Mouse (Mus musculus) lung, postnatal 10 days (tissue): ENCODE results near the gene Crbn.

ENCODE experiments used
- DNase-seq: peaks from one replicate; pipeline ENCODE4 v3.0.0; 2021

Gene Crbn

DNA sequence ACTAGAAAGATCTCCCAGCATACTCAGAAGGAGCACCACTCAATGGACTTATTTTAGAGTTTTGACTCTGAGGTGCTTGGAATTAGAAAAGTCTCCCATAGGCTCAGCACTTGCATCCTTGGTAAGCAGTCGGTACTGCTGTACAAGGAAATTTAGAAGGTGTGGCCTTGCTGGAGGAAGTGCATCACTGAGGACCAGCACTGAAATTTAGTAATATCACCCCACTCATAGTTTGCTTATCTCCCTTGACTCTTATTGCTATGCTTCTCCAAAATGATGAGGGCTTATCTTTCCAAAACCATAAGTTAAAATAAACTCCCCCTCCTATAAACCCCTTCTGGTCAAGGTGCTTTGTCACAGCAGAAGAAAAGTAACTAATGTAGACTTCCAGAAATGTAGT, 38.4 kb downstream of the Crbn start:
- no peak for DNase-seq

DNA sequence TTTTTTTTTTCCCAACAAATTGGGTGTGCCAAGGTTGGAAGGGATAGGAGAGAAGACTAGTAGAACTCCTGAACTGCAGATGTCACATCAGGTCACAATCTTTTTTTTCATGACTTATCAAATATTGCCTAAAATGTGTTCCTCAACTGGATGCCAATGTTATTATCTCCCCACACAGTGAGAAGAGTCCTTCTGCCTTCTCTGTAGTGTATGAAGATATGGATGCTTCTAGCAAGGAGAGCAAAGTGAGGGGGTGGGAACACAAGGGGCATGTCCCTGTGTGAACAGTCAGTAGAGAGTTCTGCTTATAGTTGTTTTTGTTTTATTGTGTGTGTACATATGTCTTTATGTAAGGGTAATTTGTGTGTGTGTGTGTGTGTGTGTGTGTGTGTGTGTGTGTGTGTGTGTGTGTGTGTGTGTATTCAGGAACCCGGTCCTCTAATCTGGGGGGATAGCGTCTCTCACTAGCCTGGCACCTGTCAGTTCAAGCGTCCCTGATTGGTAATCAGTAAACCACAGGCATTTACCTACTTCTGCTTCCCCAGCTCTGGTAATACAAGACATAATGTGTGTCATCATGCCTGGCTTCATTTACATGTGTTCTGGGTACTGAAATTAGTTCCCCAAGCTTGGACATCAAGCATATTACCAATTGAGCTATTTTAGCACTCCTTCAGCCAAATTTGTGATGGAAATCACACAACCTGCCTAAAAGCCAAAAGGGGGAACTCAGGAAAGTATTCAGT, 39.2 kb downstream of the Crbn start:
- DNase-seq, result no peak

DNA sequence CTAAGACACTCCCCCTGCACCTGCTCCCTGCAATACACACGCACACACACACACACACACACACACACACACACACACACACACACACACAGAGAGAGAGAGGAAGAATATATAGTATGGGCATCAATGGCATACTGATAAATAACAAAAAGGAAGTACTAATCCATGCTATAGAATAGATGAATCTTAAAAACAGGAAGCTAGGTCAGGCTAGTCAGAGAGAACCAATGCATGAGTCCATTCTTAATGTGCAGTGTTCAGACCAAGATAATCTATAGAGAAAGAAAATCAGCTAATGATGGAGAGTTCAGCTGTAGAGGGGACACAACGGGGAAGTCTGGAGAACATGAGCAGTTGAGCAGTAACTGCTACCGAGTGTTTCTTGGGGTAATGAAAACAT, 41.6 kb downstream of the Crbn start:
- no peak for DNase-seq

DNA sequence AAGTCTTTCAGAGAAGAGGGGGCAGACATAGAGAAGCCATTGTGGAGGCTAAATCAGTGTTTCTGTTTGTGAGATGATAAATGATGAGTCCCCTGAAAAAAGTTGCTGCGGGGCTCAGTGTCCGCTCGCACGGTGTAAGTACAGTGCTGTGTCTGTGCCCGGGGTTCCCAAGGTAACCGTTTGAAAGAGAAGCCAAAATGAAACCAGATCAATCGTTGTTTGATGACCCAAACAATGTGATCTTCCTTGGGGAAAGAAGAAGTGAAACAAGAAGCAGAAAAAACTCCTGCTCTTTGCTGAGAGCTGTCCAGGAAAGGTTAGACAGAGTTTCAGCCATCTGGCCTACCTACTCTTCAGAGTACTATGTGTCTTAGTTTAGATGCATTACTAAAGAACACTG, 49.6 kb downstream of the Crbn start:
- no peak for DNase-seq

DNA sequence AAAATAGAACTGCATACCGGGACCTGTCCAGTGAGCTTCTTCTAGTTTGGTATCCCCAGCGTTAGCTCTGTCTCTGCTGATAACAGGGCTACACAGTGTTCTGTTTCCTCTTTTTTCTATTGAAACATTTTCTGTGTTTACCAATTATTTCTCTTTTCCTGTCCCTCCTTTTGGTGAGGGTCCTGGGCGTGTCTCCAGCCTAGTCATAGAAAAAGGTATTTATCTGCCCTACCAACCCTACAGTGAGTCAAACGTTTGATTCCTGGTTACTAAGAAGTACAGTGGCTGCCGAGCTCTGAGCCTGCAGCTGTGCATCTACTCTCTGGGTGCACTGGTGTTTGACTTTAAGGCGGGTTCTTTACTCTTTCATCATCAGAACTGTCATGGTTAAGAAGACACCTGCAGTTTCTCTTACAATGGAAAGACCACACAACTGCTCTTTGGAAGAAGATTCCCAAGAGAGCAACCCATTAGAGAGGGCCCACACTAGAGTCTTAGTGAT, 50.9 kb downstream of the Crbn start, which contains the start of gene Il5ra:
TSS of gene Il5ra (minus strand) at position 151 of the 502 bp plus-strand sequence.
- DNase-seq, result no peak

DNA sequence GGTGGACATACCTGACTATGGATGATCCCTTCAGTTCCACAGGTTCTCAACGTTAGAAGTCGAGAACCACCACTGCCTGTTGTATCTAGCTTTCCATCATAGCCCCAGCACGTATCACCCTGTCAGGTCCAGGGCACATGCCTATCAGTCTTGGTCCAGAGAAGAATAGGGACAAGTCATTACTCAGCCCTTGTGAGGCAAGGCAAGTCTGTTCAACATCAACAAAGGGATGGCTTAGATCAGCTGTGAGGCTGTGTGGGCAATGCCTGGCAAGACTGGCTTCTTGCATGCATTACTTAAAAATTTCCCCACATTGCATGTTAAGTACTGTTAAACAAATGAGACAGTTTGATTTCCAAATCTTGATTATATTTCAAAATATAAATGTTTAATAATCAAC, 52.1 kb downstream of the Crbn start:
- no peak for DNase-seq

DNA sequence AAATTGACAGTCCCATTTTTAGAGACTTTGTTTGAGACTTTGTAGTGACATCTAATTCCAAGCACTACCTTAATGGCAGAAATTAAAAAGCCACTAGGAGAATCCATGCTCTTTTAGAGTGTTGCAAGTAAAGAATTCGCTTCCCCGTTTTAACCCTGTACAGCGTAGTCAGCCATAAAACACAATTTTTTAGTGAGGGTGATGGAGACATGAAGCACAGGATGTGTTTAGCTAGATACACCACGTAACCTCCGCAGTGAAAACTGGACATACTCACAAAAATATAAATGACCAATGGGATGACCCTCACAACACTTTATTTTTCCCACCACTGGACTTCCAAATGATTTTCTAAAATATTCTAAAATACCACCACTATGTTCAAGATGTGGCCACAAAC, 52.6 kb downstream of the Crbn start:
- DNase-seq, result no peak

DNA sequence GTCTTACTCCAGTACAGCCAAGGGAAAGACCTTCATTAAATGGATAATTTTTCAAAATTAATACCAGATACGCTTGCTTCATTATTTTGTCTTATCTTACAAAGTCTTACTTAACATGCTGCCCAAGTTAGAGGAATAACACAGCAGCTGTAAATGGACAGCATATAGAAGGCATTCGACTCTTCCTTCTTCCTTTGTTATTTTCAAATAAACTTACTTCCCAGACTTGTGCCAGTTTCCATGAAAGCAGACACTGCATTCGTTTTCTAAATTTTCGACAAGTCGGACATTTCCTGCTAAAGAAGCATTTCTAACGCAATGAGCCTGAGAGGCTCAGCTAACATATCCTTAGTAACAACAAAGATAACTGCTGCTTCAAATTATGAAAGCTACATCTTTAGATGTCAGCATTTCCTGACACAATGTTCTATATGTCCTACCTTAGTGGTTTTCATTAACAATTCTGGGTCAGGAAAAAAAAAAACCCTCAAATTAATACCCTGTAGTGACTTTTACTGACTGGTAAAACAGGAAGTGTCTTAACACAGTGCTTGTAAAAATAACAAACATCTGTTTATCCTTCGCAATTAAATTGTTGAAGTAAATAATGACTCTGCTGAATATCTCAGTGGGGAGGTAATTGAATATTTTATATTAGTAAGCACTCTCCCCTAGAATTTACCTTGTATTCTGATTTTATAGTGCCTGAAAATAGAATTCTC, 54.0 kb downstream of the Crbn start:
- no peak for DNase-seq

DNA sequence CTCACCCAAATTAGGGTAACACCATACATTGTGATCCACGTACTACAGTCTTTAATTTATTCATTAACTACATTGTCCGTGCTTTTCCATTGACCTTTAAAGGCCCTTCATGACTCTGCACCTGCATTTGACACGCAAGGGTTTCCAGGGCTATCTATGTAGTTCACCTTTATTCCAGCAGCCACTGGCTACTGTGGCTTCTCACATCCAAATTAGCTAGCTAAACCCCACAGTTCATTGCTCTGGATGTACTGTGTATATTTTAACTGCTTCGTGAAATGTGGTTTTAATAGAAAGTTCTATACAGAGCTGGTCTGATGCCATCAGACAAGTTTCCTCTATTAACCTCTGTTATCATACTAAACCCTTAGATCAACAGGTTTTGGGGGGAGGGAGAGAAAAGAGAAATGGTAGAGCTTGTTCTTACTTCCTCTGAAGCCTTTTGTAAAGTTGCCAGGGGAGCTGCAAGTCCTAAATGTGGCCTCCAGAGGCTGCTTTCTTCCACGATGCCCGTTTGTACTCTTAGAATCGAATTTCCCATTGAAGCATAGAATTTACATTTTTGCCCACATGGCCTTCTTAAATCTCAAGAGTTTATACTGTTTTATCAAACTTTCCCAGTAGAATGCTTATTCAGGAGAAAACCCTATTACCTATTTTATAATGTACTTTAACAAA, 56.2 kb downstream of the Crbn start:
- DNase-seq, result no peak

DNA sequence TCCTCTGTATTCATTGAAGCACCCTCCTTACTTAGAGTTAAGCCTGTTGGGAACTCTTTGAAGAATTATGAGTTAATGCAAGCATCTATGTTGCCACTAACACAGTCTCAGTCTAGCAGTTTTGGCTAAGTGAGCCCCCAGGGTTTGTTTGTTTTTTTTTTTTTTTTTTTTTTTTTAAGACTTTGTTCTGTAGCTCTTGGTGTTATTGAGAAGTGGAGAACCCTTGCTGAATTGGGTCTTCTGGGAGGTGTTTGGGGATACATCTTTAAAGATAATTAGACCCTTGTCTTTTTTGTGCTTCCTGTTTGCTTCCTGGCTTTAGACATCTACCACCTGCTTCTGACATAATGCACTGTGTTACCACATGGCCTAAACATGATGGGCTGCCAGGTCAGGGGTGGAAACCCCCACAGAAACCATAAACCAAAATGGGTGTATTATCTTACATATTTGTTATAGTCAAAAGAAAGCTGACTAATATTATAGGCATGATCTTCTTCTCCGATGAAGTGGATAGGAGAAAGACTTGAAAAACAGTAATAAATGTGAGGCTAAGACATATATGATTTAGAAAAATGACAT, 59.5 kb downstream of the Crbn start:
- DNase-seq, result no peak

DNA sequence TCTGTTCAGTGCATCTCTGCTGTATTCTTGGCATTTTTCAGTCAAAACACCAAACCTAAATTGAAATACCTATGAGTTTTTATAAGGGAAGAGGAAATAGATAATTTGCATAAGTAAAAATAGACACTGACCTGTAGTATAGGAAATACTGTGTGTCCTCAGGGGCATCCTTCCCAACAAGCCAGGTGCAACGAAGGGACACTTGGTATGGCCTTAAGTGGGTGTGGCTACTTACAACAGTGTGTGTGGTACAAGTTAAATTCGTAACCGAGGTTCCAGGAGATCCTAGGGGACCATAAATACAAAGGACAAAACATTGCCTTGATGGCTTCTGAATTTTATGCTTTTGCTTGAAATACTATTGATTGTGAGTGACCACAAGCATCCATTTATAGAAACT, 61.6 kb downstream of the Crbn start:
- DNase-seq, result no peak

DNA sequence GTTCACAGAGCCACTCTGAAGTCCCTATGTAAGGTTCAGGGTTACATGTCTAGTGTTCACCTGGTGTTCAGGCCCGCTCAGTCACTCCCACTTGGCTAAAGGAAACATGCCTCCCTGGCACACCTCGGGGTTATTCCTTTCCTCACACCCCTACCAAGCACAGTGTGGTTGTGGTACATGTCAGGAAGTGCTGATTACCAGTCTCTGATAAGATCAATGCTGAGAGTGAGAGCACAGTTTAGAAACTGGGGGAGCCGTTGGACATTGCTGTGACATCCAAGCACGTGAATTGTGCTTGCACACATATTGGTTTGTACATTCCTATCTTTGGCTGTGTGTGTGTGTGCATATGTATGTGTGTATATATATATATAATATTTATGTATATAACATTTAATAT, 67.3 kb downstream of the Crbn start:
- no peak for DNase-seq
